Mouse (Mus musculus) cerebellum, adult 2 months (tissue): Measurements from ENCODE around the gene Gucd1.

Experiments
- CTCF ChIP-seq: fragments of 200-500 bp; IDR thresholded peaks from 2 replicates; pipeline ENCODE4 v1.5.1; 2011; ENCODE audit warnings: low read depth, mild to moderate bottlenecking, control low read depth, low read length, moderate library complexity, borderline replicate concordance; ENCODE audit not compliant: insufficient read depth
- POLR2A ChIP-seq: fragments of 200-500 bp; IDR thresholded peaks from 2 replicates; pipeline ENCODE4 v1.6.1; 2011; ENCODE audit warnings: low read length, control low read depth, borderline replicate concordance; ENCODE audit not compliant: insufficient read depth

GRCm38 (mm10) chr10:75556026-75556425 is 38.3 kb upstream of the Gucd1 start:
- TF ChIP-seq CTCF = no peak
- TF ChIP-seq POLR2A = no peak
